Mouse (Mus musculus) E14TG2a.4 (cell line): ENCODE results near the gene Prkca.

Experiments
- H3K27me3 ChIP-seq: 2 replicates; pipeline ENCODE4 v1.6.1; 2014; ENCODE audit warnings: low read length, control low read depth; ENCODE audit not compliant: insufficient read depth
- H3K36me3 ChIP-seq: 2 replicates; pipeline ENCODE4 v1.6.1; 2014; ENCODE audit warnings: low read length, control low read depth; ENCODE audit not compliant: insufficient read depth
- H3K4me1 ChIP-seq: replicated peaks from 2 replicates; pipeline ENCODE4 v1.6.1; 2014; ENCODE audit warnings: low read depth, low read length, control low read depth
- H3K4me3 ChIP-seq: replicated peaks from 2 replicates; pipeline ENCODE4 v1.5.1; 2014; ENCODE audit warnings: mild to moderate bottlenecking, low read length
- H3K9me3 ChIP-seq: 2 replicates; pipeline ENCODE4 v1.6.1; 2014; ENCODE audit warnings: low read length, control low read depth
- CTCF ChIP-seq: conservative IDR thresholded peaks from 2 replicates; pipeline ENCODE4 v1.5.1; 2014; ENCODE audit warnings: low read length
- NANOG ChIP-seq: IDR thresholded peaks from 2 replicates; pipeline ENCODE4 v1.6.1; 2014; ENCODE audit warnings: borderline replicate concordance, low read length, mixed read lengths
- POU5F1 ChIP-seq: IDR thresholded peaks from 2 replicates; pipeline ENCODE4 v1.6.1; 2014; ENCODE audit warnings: low read length, borderline replicate concordance

Gene Prkca

GRCm38 (mm10) chr11:108202835-108203234, 140.9 kb downstream of the Prkca start:
- peaks cover 11% of the 10 kb centered on the region for H3K4me1 ChIP-seq
- no peaks in the 10 kb centered on the region for H3K9me3 ChIP-seq
- H3K4me3 ChIP-seq: no peak overlapping the region
- H3K36me3 ChIP-seq: no peaks in the 10 kb centered on the region
- TF ChIP-seq CTCF (no peak), POU5F1 (no peak), NANOG (no peak)
- H3K27me3 ChIP-seq: 0 out of 2 replicates have a peak, but pooled peaks cover under 1% of the 10 kb centered on the region

- Histone ChIP-seq H3K36me3 (no peaks in the 10 kb centered on the region), H3K9me3 (no peaks in the 10 kb centered on the region), H3K27me3 (no peaks in the 10 kb centered on the region), H3K4me3 (no peak overlapping the region), H3K4me1 (peaks cover 18% of the 10 kb centered on the region)
- TF ChIP-seq CTCF (no peak), POU5F1 (no peak), NANOG (no peak)
These were observed 142.8 kb downstream of the Prkca start for GRCm38 (mm10) chr11:108200679-108201586.

GRCm38 (mm10) chr11:108199429-108199985, 144.2 kb downstream of the Prkca start:
- Histone ChIP-seq H3K4me3 (no peak overlapping the region), H3K36me3 (no peaks in the 10 kb centered on the region), H3K4me1 (peaks cover 14% of the 10 kb centered on the region), H3K27me3 (no peaks in the 10 kb centered on the region), H3K9me3 (no peaks in the 10 kb centered on the region)
- TF ChIP-seq CTCF (no peak), POU5F1 (no peak), NANOG (no peak)

- no peak for TF ChIP-seq NANOG
- no peak for TF ChIP-seq POU5F1
- no peak for TF ChIP-seq CTCF
- no peaks in the 10 kb centered on the region for H3K36me3 ChIP-seq
- no peaks in the 10 kb centered on the region for H3K27me3 ChIP-seq
- peaks cover 13% of the 10 kb centered on the region for H3K4me1 ChIP-seq
- no peak overlapping the region for H3K4me3 ChIP-seq
- no peaks in the 10 kb centered on the region for H3K9me3 ChIP-seq
These were observed 145.1 kb downstream of the Prkca start for GRCm38 (mm10) chr11:108198592-108198991.

GRCm38 (mm10) chr11:108197427-108198218, 146.1 kb downstream of the Prkca start:
- Histone ChIP-seq H3K9me3 (no peaks in the 10 kb centered on the region), H3K36me3 (no peaks in the 10 kb centered on the region), H3K4me1 (peaks cover 12% of the 10 kb centered on the region), H3K4me3 (no peak overlapping the region), H3K27me3 (no peaks in the 10 kb centered on the region)
- TF ChIP-seq POU5F1 (no peak), CTCF (no peak), NANOG (no peak)

GRCm38 (mm10) chr11:108196796-108197195, 146.9 kb downstream of the Prkca start:
- no peaks in the 10 kb centered on the region for H3K27me3 ChIP-seq
- H3K9me3 ChIP-seq: no peaks in the 10 kb centered on the region
- H3K4me3 ChIP-seq: no peak overlapping the region
- peaks cover 12% of the 10 kb centered on the region for H3K4me1 ChIP-seq
- TF ChIP-seq CTCF: no peak
- TF ChIP-seq POU5F1: no peak
- TF ChIP-seq NANOG: no peak
- H3K36me3 ChIP-seq: no peaks in the 10 kb centered on the region

- H3K9me3 ChIP-seq: no peaks in the 10 kb centered on the region
- TF ChIP-seq POU5F1 (no peak), NANOG (no peak), CTCF (no peak)
- H3K4me3 ChIP-seq: no peak overlapping the region
- H3K4me1 ChIP-seq: peaks cover 5% of the 10 kb centered on the region
- H3K27me3 ChIP-seq: no peaks in the 10 kb centered on the region
- H3K36me3 ChIP-seq: no peaks in the 10 kb centered on the region
These were observed 153.4 kb downstream of the Prkca start for GRCm38 (mm10) chr11:108190298-108190697.

GRCm38 (mm10) chr11:108189362-108189761, 154.4 kb downstream of the Prkca start:
- H3K36me3 ChIP-seq: no peaks in the 10 kb centered on the region
- no peaks in the 10 kb centered on the region for H3K27me3 ChIP-seq
- no peaks in the 10 kb centered on the region for H3K9me3 ChIP-seq
- TF ChIP-seq CTCF: no peak
- no peak for TF ChIP-seq NANOG
- no peak for TF ChIP-seq POU5F1
- H3K4me1 ChIP-seq: peaks cover 5% of the 10 kb centered on the region
- no peak overlapping the region for H3K4me3 ChIP-seq
